ENCODE assay signal across 8 mouse cellular contexts in genomic region chr6:145998314-145999007, GRCm38 (mm10).
A peak's percentile ranks its signal among the peaks of the same experiment; 100 is the strongest.
DNase-seq lines count a peak whose midpoint lies in the region; ATAC-seq and TF ChIP-seq lines count a peak whose summit lies in the region.

No protein-coding gene starts in this region.

- H3K4me1 ChIP-seq in forebrain, embryonic 11.5 days (replicated peaks; ENCODE audit: control insufficient read depth, insufficient read depth, low read length): no peaks in the 10 kb centered on the region
- H3K4me1 ChIP-seq in forebrain, embryonic 16.5 days (replicated peaks; ENCODE audit: control insufficient read depth, insufficient read depth, low read length): no peaks in the 10 kb centered on the region
- peaks cover 18% of the 10 kb centered on the region for H3K4me1 ChIP-seq in embryonic facial prominence, embryonic 13.5 days
- peaks cover 11% of the 10 kb centered on the region; the same call in 1 of the 2 replicates for H3K4me1 ChIP-seq in heart, embryonic 12.5 days (replicated peaks)
- 0 out of 2 replicates have a peak, but pooled peaks cover 3% of the 10 kb centered on the region for H3K4me1 ChIP-seq in lung, embryonic 14.5 days (ENCODE audit: insufficient read depth)

- no peak overlapping the region for H3K9ac ChIP-seq in forebrain, embryonic 11.5 days (ENCODE audit: low read length)
- H3K9ac ChIP-seq in forebrain, embryonic 16.5 days (replicated peaks; ENCODE audit: low read depth, low read length): no peak overlapping the region
- H3K9ac ChIP-seq in embryonic facial prominence, embryonic 13.5 days: no peak overlapping the region
- H3K9ac ChIP-seq in heart, embryonic 12.5 days: no peak overlapping the region
- H3K9ac ChIP-seq in lung, embryonic 14.5 days: no peak overlapping the region

- H3K4me2 ChIP-seq in forebrain, embryonic 11.5 days (ENCODE audit: low read depth, low read length, severe bottlenecking): no peak overlapping the region
- H3K4me2 ChIP-seq in forebrain, embryonic 16.5 days (ENCODE audit: low read length): no peak overlapping the region
- peak overlapping the region; percentile 27 for H3K4me2 ChIP-seq in embryonic facial prominence, embryonic 13.5 days
- H3K4me2 ChIP-seq in heart, embryonic 12.5 days: no peak overlapping the region
- no peak overlapping the region for H3K4me2 ChIP-seq in lung, embryonic 14.5 days

- H3K4me3 ChIP-seq in forebrain, embryonic 11.5 days (ENCODE audit: low read depth, low read length): no peak overlapping the region
- no peak overlapping the region for H3K4me3 ChIP-seq in forebrain, embryonic 16.5 days (replicated peaks; ENCODE audit: low read length)
- no peak overlapping the region for H3K4me3 ChIP-seq in embryonic facial prominence, embryonic 13.5 days
- no peak overlapping the region for H3K4me3 ChIP-seq in heart, embryonic 12.5 days
- no peak overlapping the region for H3K4me3 ChIP-seq in lung, embryonic 14.5 days (ENCODE audit: low read depth, low read length)

- no peak overlapping the region for H3K27ac ChIP-seq in forebrain, embryonic 11.5 days (ENCODE audit: low read depth, low read length)
- H3K27ac ChIP-seq in forebrain, embryonic 16.5 days (ENCODE audit: low read length): no peak overlapping the region
- H3K27ac ChIP-seq in embryonic facial prominence, embryonic 13.5 days: peak overlapping the region; percentile 76
- H3K27ac ChIP-seq in heart, embryonic 12.5 days (ENCODE audit: poor library complexity, severe bottlenecking): no peak overlapping the region
- H3K27ac ChIP-seq in lung, embryonic 14.5 days (ENCODE audit: low read depth): peak overlapping the region; percentile 37; the same call in 1 of the 2 replicates

- no peaks in the 10 kb centered on the region for H3K27me3 ChIP-seq in forebrain, embryonic 11.5 days (ENCODE audit: control insufficient read depth, insufficient read depth, low read length)
- H3K27me3 ChIP-seq in forebrain, embryonic 16.5 days (replicated peaks; ENCODE audit: control insufficient read depth, insufficient read depth, low read length): no peaks in the 10 kb centered on the region
- H3K27me3 ChIP-seq in embryonic facial prominence, embryonic 13.5 days: no peaks in the 10 kb centered on the region
- H3K27me3 ChIP-seq in heart, embryonic 12.5 days (replicated peaks): no peaks in the 10 kb centered on the region
- H3K27me3 ChIP-seq in lung, embryonic 14.5 days (ENCODE audit: insufficient read depth, low read length): no peaks in the 10 kb centered on the region

- TF ChIP-seq CTCF in lung, embryonic 14.5 days (IDR thresholded peaks at IDR 0.05; ENCODE audit: low read depth): no peak

- H3K9me3 ChIP-seq in forebrain, embryonic 11.5 days (ENCODE audit: control insufficient read depth, low read length): no peaks in the 10 kb centered on the region
- H3K9me3 ChIP-seq in forebrain, embryonic 16.5 days (ENCODE audit: control insufficient read depth, low read length): no peaks in the 10 kb centered on the region
- no peaks in the 10 kb centered on the region for H3K9me3 ChIP-seq in embryonic facial prominence, embryonic 13.5 days
- H3K9me3 ChIP-seq in heart, embryonic 12.5 days (replicated peaks): no peaks in the 10 kb centered on the region
- no peaks in the 10 kb centered on the region for H3K9me3 ChIP-seq in lung, embryonic 14.5 days (ENCODE audit: low read depth, low read length)

- peak; percentile 46 for DNase-seq in forebrain, embryonic 11.5 days (ENCODE audit: low spot score)
- peak; percentile 37 for DNase-seq in kidney, postnatal 10 days
- peak; percentile 64 for DNase-seq in lung, embryonic 14.5 days
- DNase-seq in retina, adult 2 months (ENCODE audit: low read depth, low spot score): peak; percentile 30

- ATAC-seq in forebrain, embryonic 11.5 days (replicated peaks; ENCODE audit: low FRiP score): 0 out of 2 replicates have a peak, but pooled peaks have one; percentile 18
- ATAC-seq in forebrain, embryonic 16.5 days: no peak
- ATAC-seq in embryonic facial prominence, embryonic 13.5 days (ENCODE audit: insufficient number of reproducible peaks, insufficient read depth, low FRiP score, low TSS enrichment, low read depth): peak; percentile 74
- peak; percentile 22; the same call in 1 of the 2 replicates for ATAC-seq in heart, embryonic 12.5 days (ENCODE audit: insufficient number of reproducible peaks, low FRiP score)
- peak; percentile 63 for ATAC-seq in lung, embryonic 14.5 days (ENCODE audit: insufficient read depth)
- ATAC-seq in monocyte, adult 5-6 weeks (replicated peaks; ENCODE audit: insufficient number of reproducible peaks, low FRiP score, low TSS enrichment, poor library complexity, severe bottlenecking): no peak

- H3K36me3 ChIP-seq in forebrain, embryonic 11.5 days (ENCODE audit: control insufficient read depth, insufficient read depth, low read length): no peaks in the 10 kb centered on the region
- H3K36me3 ChIP-seq in forebrain, embryonic 16.5 days (ENCODE audit: control insufficient read depth, insufficient read depth): no peaks in the 10 kb centered on the region
- H3K36me3 ChIP-seq in embryonic facial prominence, embryonic 13.5 days: no peaks in the 10 kb centered on the region
- no peaks in the 10 kb centered on the region for H3K36me3 ChIP-seq in heart, embryonic 12.5 days
- H3K36me3 ChIP-seq in lung, embryonic 14.5 days (ENCODE audit: insufficient read depth): no peaks in the 10 kb centered on the region

- 32% methylated on average over 13 of the region's 13 CpGs for WGBS in forebrain, embryonic 11.5 days
- 25% methylated on average over 13 of the region's 13 CpGs for WGBS in forebrain, embryonic 16.5 days
- WGBS in embryonic facial prominence, embryonic 13.5 days: 11% methylated on average over 13 of the region's 13 CpGs
- WGBS in heart, embryonic 12.5 days: 24% methylated on average over 13 of the region's 13 CpGs
- 20% methylated on average over 13 of the region's 13 CpGs for WGBS in lung, embryonic 14.5 days

Comparison
In these comparisons a context has a peak if more than half of its experiments do, and no peak if none do; other contexts are left out.
1. ATAC-seq: peak in forebrain, embryonic 11.5 days (single experiment), embryonic facial prominence, embryonic 13.5 days (single experiment), heart, embryonic 12.5 days (single experiment) and lung, embryonic 14.5 days (single experiment); none in forebrain, embryonic 16.5 days (single experiment) and monocyte, adult 5-6 weeks (single experiment).
2. H3K27ac ChIP-seq: peak in embryonic facial prominence, embryonic 13.5 days (single experiment) and lung, embryonic 14.5 days (single experiment); none in forebrain, embryonic 11.5 days (single experiment), forebrain, embryonic 16.5 days (single experiment) and heart, embryonic 12.5 days (single experiment).
3. Peak in every context shown above with its lines, with median percentiles within 50 percentile points of each other: DNase-seq.